Mouse (Mus musculus) kidney, embryonic 16.5 days (tissue): ENCODE data around the gene Cfap61. TPM values are rescaled to one million over a fixed set of nuclear protein-coding genes. Genes with fewer than 3 reads are reported as not detected.

Experiments
- ATAC-seq: fragments of 200-750 bp; cut with Nextera tagmentation; 2 replicates; pipeline ENCODE4 v1.8.0; 2017; ENCODE audit warnings: moderate TSS enrichment; ENCODE audit not compliant: low FRiP score, low TSS enrichment
- H3K27ac ChIP-seq: fragments of 300-500 bp; sonication (generic); 2 replicates; pipeline ENCODE4 v1.5.1; 2014; ENCODE audit warnings: low read length
- H3K27me3 ChIP-seq: fragments of 300-500 bp; sonication (generic); 2 replicates; pipeline ENCODE4 v1.6.1; 2014; ENCODE audit warnings: low read length, control low read depth, mixed read lengths; ENCODE audit not compliant: insufficient read depth
- H3K36me3 ChIP-seq: fragments of 300-500 bp; sonication (generic); 2 replicates; pipeline ENCODE4 v1.6.1; 2014; ENCODE audit warnings: low read length, control low read depth, mixed read lengths; ENCODE audit not compliant: insufficient read depth
- H3K4me1 ChIP-seq: fragments of 300-500 bp; sonication (generic); 2 replicates; pipeline ENCODE4 v1.6.1; 2014; ENCODE audit warnings: low read length, control low read depth, mixed read lengths; ENCODE audit not compliant: insufficient read depth
- H3K4me2 ChIP-seq: fragments of 300-500 bp; sonication (generic); replicated peaks from 2 replicates; pipeline ENCODE4 v1.6.1; 2014; ENCODE audit warnings: low read depth, low read length
- H3K4me3 ChIP-seq: fragments of 300-500 bp; sonication (generic); 2 replicates; pipeline ENCODE4 v1.5.1; 2014; ENCODE audit warnings: mild to moderate bottlenecking, low read length
- H3K9ac ChIP-seq: fragments of 300-500 bp; sonication (generic); replicated peaks from 2 replicates; pipeline ENCODE4 v1.6.1; 2014; ENCODE audit warnings: low read length
- H3K9me3 ChIP-seq: fragments of 300-500 bp; sonication (generic); 2 replicates; pipeline ENCODE4 v1.6.1; 2016; ENCODE audit warnings: low read length, control low read depth
- WGBS: fragments of 180-500 bp; shearing (Covaris S2); extraction: QIAGEN DNeasy Blood & Tissue Kit; methylation state at CpG from one replicate; pipeline ENCODE4 v1.1.7; 2014; 5-methylcytosine and 5-hydroxymethylcytosine counted together
- polyA plus RNA-seq: library from polyadenylated mRNA; unstranded; fragments of >200 nt; fragmentation: Nextera tagmentation; extraction: Ambion mirVana; gene quantifications from 2 replicates; pipeline ENCODE4 v1.2.1, GENCODE M21; 2015

The Cfap61 gene
- polyA plus RNA-seq, 1 experiment from 2014 or later, result 0.67 TPM

DNA sequence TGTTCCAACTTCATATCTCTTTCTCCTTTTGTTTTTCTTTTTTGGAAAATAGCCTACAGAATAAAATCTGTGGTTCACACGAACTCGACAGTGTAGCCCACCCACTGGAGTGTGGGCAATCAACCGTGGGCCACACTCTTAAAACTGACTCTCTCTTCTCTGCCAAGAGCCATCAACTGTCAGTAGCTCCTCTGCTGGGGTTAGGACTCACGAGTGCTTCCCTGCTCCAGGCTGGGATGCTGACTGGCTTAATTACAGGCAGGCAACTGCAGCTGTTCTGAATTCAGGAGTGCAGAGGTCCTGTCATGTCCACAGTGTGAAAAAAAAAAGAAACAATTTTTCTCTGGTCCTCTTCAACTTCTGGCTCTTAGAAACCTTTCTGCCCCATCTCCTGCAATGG, 237.5 kb downstream of the Cfap61 start:
- H3K36me3 ChIP-seq, result no peaks in the 10 kb centered on the region
- no peak for ATAC-seq
- 26% methylated on average over 4 of the region's 4 CpGs for WGBS

DNA sequence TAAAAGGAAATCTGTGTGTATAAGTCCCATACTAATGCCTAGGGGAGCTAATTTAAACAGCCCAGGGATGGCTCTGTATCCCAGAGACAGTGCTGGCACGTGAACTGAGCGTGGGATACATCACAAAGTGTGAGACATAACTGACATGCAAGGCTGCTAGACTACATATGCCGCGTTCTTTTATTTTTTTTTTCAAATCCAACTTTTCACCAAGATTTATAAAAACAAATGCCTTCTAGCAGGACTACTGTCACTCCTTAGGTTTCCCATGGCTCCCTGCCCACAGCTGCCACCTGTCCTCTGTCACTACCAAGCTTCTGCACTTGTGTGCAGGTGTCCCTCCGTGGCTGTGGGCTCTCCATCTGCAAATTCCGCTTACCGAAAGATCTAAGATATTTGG, 239.6 kb downstream of the Cfap61 start:
- H3K4me1 ChIP-seq, result no peaks in the 10 kb centered on the region
- H3K27ac ChIP-seq, result no peak overlapping the region
- no peak for ATAC-seq
- no peaks in the 10 kb centered on the region for H3K36me3 ChIP-seq
- H3K27me3 ChIP-seq, result no peaks in the 10 kb centered on the region
- H3K9me3 ChIP-seq, result peaks cover 4% of the 10 kb centered on the region; the same call in 1 of the 2 replicates
- no peak overlapping the region for H3K9ac ChIP-seq
- WGBS, result 86% methylated on average over 7 of the region's 7 CpGs
- H3K4me3 ChIP-seq, result no peak overlapping the region
- H3K4me2 ChIP-seq, result no peak overlapping the region

More for the DNA sequence above, 237.5 kb downstream of the Cfap61 start:
- H3K4me1 ChIP-seq, result peaks cover 4% of the 10 kb centered on the region; the same call in 1 of the 2 replicates
- H3K9ac ChIP-seq, result no peak overlapping the region
- H3K4me2 ChIP-seq, result no peak overlapping the region
- H3K9me3 ChIP-seq, result no peaks in the 10 kb centered on the region
- H3K27me3 ChIP-seq, result no peaks in the 10 kb centered on the region
- H3K27ac ChIP-seq, result no peak overlapping the region
- no peak overlapping the region for H3K4me3 ChIP-seq

DNA sequence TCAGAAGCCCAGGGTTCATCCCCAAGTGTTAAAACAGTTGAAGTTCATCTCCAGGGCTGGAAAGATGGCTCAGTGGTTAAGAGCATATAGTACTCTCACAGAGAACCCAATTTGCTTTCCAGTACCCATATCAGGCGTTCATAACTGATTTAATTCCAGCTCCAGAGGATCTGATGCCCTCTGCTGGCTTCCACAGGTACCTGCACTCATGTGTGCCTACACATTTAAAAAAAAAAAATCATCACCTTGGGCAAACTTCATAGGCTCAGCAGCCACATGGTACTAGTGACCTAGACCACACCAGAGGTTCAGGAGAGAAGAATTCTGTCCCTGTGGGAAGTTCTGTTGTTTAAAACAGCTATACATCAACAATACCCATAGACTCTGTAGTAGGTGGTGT, 244.1 kb downstream of the Cfap61 start:
- ATAC-seq, result no peak
- no peak overlapping the region for H3K4me3 ChIP-seq
- H3K4me2 ChIP-seq, result no peak overlapping the region
- H3K36me3 ChIP-seq, result no peaks in the 10 kb centered on the region
- H3K27me3 ChIP-seq, result no peaks in the 10 kb centered on the region
- no peak overlapping the region for H3K27ac ChIP-seq
- H3K9me3 ChIP-seq, result peaks cover 4% of the 10 kb centered on the region; the same call in 1 of the 2 replicates
- H3K9ac ChIP-seq, result no peak overlapping the region
- 78% methylated on average over 1 of the region's 1 CpGs for WGBS
- no peaks in the 10 kb centered on the region for H3K4me1 ChIP-seq

DNA sequence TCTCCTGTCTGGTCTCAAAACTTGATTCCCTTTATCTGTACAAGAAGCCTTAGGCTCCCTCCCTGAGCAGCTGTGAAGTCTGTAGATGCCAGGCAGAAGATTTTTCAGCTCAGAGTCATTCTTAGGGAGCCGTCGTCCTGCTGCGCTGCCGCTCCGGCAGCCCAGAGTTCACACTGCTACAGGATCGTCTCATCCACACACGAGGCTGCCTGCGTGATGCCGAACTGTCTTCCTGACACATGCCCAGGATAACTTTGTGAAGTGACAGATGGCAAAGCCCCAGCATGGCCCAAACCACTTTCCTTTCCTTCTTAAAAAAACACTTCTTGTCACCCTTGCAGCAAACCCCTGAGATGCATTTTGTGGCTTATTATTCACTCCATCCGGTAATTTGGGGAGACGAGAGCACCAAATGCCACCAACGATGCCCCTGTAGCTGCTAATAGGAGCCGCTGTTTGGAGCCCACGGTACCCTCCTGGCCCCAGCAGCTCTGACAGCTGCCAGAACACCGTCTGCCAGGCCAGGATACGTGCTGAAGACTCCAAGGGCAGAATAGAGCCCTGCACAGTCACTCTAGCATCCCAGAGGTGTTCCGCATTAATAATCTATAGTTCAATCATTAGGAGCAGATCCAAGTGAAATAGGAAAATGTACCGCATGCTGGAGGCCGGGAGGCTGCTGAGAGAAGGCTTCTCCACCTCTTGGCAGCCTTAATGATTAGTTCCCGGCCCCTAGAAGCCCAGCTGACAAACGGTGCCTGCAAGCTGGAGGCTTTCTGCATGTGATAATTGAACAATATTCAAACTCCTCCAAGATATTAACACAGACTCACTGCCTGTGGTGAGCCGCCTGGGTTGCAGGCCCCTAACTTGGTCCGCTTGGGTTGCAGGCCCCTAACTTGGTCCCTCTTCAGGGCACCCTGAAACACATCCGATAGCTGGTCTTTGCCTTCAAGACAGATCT, 249.5 kb downstream of the Cfap61 start:
- H3K36me3 ChIP-seq, result no peaks in the 10 kb centered on the region
- H3K4me3 ChIP-seq, result no peak overlapping the region
- H3K9ac ChIP-seq, result no peak overlapping the region
- no peaks in the 10 kb centered on the region for H3K9me3 ChIP-seq
- WGBS, result 75% methylated on average over 24 of the region's 24 CpGs
- ATAC-seq, result no peak
- no peaks in the 10 kb centered on the region for H3K27me3 ChIP-seq
- H3K27ac ChIP-seq, result no peak overlapping the region
- H3K4me2 ChIP-seq, result no peak overlapping the region
- H3K4me1 ChIP-seq, result no peaks in the 10 kb centered on the region

DNA sequence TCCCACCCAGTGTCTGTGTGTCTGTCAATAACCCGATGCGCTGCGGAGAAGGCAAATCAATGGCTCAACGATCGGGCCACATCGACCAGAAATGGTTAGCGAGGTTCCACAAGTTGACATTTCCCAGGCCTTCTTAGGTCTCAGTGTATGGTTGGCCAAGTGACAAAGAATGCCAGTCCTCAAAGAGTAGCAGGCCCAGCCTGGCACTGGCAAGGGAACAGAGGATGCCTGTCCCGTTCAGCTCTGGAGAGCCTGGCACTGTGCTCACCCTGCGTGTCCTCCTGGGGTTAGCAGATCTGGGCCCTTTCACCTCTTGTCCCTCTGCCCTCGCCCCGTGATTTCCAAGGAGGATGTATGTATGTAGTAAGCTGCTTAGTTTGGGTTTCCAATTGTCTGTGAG, 261.5 kb downstream of the Cfap61 start:
- H3K27me3 ChIP-seq, result no peaks in the 10 kb centered on the region
- no peak overlapping the region for H3K4me2 ChIP-seq
- ATAC-seq, result no peak
- no peak overlapping the region for H3K9ac ChIP-seq
- no peak overlapping the region for H3K4me3 ChIP-seq
- no peaks in the 10 kb centered on the region for H3K4me1 ChIP-seq
- no peaks in the 10 kb centered on the region for H3K36me3 ChIP-seq
- 90% methylated on average over 11 of the region's 11 CpGs for WGBS
- H3K9me3 ChIP-seq, result no peaks in the 10 kb centered on the region
- no peak overlapping the region for H3K27ac ChIP-seq

DNA sequence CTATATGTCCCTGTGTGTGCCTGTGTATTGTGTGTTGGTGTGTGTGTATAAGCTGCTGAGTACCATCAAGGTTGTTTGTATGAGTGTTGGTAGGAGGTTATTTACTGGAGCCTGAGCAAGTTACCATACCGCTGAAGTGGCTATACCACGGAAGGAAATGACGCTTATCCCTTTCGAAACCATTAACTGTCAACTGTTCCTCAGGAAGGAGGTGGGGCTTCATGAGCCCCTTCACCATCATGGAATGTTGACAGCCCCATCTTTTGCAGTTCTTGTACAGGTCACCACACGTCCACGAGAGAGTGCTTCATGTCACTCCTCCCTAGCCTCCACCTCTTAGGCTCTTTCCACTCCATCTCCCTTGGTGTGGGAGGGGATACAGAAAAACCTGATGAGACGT, 263.4 kb downstream of the Cfap61 start:
- Histone ChIP-seq H3K27me3 (no peaks in the 10 kb centered on the region), H3K4me2 (no peak overlapping the region), H3K9ac (no peak overlapping the region), H3K4me3 (no peak overlapping the region), H3K27ac (no peak overlapping the region), H3K4me1 (no peaks in the 10 kb centered on the region), H3K36me3 (no peaks in the 10 kb centered on the region), H3K9me3 (no peaks in the 10 kb centered on the region)
- ATAC-seq, result no peak
- 61% methylated on average over 7 of the region's 7 CpGs for WGBS

DNA sequence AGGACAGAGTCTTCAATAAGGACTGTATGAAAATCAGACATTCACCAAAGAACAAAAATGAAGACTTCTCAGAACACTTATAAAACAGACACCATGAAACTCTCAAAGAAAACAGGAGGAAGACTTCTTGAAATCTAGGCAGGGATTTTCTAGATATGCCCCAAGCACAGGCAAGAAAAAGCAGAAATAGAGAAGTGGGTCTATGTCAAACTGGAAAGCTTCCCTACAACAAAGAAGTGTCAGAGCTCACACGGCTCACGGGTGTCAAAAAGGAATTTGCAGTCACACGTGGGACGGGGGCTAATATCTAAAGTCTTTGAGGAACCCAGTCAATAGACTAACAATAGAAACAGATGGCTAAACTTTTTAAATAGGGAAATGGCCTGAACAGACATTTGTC, 276.4 kb downstream of the Cfap61 start:
- WGBS, result 30% methylated on average over 4 of the region's 4 CpGs
- Histone ChIP-seq H3K4me3 (no peak overlapping the region), H3K4me1 (no peaks in the 10 kb centered on the region), H3K27ac (no peak overlapping the region), H3K36me3 (no peaks in the 10 kb centered on the region), H3K9ac (no peak overlapping the region), H3K9me3 (no peaks in the 10 kb centered on the region), H3K27me3 (peaks cover 15% of the 10 kb centered on the region), H3K4me2 (no peak overlapping the region)
- no peak for ATAC-seq

DNA sequence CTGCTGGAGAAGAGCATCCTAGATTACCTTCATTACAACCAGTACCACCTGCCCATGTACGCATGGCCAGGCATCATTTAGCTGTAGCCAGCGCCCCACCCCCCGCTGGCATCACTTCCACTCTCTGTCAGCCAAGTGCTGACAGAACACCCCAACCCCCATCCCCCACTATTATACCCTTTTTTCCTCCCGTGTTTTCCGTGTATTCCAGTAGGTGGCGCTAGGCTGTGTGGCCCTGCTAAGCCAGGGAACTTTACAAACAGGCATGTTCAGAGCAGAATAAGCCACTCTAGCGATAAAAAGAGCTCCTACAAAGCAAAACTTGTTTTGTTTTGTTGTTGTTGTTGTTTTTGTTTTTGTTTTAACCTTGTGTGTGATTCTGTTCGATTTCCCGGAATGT, 280.1 kb downstream of the Cfap61 start:
- H3K36me3 ChIP-seq, result no peaks in the 10 kb centered on the region
- peaks cover 13% of the 10 kb centered on the region for H3K4me1 ChIP-seq
- H3K9me3 ChIP-seq, result no peaks in the 10 kb centered on the region
- H3K27me3 ChIP-seq, result peaks cover 48% of the 10 kb centered on the region
- H3K4me3 ChIP-seq, result no peak overlapping the region
- no peak overlapping the region for H3K4me2 ChIP-seq
- WGBS, result 1% methylated on average over 9 of the region's 9 CpGs
- no peak overlapping the region for H3K9ac ChIP-seq
- ATAC-seq, result peak; percentile 28; the same call in 1 of the 2 replicates
- no peak overlapping the region for H3K27ac ChIP-seq

DNA sequence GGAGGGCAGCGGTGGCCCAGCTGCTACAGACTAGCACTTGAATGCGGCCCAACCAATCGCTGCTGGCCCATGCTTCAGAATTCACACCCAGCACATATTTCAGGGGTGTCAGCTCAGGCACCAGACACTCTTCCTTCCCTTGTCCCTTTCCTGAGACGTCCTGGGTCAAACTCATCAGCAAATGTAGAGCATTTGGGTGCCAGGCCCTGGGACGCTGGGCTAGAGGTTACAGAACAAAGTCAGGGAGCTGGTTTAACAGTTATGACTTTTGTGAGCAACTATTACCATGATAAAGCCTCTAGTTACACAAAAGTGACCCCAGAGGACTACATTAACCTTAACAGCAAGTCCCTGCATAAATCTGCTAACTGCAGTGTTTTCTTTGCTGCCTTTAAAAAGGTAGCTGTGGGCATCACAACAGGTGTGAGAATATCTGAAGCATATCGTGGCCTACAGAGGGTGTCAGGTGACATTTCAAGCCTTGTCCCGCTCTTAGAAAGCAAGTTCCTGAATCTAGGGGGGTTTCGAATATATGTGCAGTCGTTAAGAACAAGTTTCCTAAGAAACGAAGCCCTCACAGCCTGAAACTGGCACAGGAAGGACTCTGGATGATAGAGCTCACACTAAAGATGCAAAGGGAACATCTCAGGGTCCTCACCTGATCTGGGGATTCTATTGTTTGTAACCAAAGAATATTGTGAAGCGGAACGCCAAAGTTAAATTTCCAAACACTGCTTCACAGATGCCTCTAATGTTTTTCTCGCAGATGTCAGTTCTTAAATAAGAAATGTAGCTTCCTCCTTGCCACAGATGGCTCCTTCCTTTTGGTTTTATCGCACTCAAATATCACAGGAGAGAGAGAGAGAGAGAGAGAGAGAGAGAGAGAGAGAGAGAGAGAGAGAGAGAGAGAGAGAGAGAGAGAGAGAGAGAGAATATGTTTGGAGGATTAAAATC, 281.8 kb downstream of the Cfap61 start:
- H3K9ac ChIP-seq, result no peak overlapping the region
- 14% methylated on average over 14 of the region's 14 CpGs for WGBS
- no peak overlapping the region for H3K27ac ChIP-seq
- H3K4me1 ChIP-seq, result peaks cover 20% of the 10 kb centered on the region
- no peaks in the 10 kb centered on the region for H3K9me3 ChIP-seq
- peaks cover 61% of the 10 kb centered on the region for H3K27me3 ChIP-seq
- H3K4me3 ChIP-seq, result no peak overlapping the region
- no peak overlapping the region for H3K4me2 ChIP-seq
- H3K36me3 ChIP-seq, result no peaks in the 10 kb centered on the region
- no peak for ATAC-seq
